Mouse (Mus musculus) MEL-GATA-1-ER (cell line): ENCODE measurements around the gene Il5.
"Not testable (repeated sequence)": the region's sequence is repeated elsewhere in the genome, so short reads cannot be mapped to it uniquely, and the experiment has no call there.

Experiments
- DNase-seq: peaks from one replicate; pipeline ENCODE4 v3.0.0-alpha.2; 2012; ENCODE audit warnings: low read depth; ENCODE audit errors: extremely low read depth

Il5 gene

DNA sequence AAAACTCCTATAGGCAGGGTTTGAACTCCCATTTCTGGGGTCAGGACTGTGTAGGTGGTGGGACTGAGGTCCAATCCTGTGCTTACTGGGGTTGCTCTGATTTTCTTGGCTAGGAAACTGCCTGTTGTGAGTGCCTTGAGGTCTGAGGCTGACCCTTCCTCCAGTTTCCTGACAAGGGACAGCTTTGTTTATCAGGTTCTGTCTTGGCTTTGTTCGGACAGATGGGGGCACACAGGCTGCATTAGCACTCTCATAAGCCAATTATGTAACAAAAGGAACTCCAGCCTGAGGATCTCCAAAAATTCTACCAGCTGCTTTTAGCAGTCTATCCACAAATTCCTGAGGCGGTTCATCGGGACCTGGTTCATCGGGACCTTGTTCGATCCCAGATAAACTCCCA lies 21.8 kb downstream of the Il5 start:
- DNase-seq = no peak

DNA sequence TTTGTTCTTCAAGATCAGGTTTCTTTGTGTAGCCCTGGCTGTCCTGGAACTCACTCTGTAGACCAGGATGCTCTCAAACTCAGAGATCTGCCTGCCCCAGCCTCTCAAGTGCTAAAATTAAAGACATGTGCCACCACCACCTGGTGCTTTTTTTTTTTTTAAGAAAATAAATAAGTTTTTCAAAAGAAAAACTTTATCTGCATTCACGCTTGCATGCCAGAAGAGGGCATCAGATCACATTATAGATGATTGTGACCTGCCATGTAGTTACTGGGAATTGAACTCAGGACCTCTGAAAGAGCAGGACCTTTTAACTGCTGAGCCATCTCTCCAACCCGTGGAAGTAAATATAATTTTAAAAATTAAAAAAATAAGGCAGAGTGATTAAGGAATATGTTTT lies 24.7 kb downstream of the Il5 start:
- no peak for DNase-seq

DNA sequence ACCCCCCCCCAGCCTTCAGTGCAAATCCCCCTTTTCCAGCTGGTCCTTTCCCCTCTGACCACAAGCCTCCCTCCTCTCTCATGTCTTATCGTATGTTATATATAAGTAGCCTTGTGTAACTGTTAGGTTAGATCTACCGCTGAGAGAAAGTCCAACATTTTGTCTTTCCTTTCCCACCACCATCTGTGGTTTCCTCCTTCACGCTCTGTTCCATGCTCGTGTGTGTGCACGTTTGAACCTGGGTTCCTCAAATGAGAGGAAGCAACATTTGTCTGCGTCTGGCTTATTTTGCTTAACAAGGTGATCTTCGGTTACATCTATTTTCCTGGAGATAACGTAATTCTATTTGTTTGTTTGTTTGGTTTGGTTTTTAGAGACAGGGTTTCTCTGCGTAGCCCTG lies 27.4 kb downstream of the Il5 start:
- DNase-seq = no peak

DNA sequence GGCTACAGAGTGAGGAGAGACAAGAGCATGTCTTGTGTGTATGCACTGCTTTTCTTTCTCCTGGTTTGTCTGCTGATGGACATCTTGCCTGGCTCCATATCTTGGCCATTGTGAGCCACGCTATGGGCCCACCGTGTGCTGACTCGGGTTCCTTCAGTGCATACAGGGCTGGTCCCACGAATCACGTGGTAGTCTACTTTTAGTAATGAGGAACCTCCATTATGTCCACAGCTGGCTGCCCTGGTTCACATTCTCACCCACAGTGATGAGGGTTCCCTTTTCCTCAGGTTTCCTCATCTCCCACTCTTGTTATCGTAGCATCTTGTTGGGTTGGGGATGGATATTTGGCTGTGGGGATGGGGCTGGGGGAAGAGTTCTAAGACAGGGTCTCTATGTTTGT lies 28.0 kb downstream of the Il5 start:
- no peak for DNase-seq

DNA sequence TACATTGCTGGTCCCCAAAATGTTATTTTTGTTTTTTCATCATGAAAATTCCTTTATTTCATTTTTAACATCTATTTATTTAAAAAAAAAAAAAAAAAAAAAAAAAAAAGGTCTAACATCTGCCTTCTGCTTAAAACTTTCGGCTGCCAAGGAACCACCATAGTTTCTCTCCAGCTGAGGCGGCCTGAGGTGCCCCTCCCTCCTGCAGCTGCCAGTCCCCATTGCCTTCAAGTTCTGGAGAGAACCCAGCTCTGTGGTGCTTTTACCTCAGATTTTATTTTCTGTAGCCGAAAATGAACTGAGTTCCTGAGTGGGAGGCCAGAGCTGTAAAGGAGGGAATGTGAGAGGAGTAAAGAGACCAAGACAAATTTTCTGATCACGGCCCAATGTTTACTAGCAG lies 28.7 kb downstream of the Il5 start:
- no peak for DNase-seq

DNA sequence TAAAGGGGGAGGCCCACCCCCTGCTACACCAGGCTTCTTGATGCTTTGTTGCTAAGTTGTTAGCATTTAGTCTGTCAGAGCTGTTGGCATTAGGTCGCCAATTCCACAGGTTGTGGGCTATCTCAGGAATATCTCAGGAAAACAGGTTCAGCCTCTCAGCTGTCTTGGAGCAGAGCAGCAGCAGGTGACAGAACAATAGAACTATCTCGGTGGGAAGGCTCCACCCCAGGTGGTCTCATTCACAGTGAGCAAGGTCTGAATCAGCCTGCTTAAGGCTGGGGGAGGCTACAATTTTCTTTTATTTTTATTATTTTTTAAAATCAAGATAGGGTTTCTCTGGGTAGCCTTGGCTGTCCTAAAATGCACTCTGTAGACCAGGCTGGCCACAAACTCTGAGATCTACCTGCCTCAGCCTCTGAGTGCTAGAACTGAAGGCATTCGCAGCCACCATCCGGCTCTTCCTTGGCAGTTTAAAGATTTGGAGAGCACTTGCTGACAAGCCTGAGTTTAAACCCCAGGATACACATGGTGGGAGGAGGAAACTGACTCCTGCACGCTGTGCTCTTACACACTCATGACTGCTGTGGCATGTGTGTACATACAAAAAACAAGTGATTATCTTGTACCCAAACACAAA lies 29.2 kb downstream of the Il5 start:
- no peak for DNase-seq

DNA sequence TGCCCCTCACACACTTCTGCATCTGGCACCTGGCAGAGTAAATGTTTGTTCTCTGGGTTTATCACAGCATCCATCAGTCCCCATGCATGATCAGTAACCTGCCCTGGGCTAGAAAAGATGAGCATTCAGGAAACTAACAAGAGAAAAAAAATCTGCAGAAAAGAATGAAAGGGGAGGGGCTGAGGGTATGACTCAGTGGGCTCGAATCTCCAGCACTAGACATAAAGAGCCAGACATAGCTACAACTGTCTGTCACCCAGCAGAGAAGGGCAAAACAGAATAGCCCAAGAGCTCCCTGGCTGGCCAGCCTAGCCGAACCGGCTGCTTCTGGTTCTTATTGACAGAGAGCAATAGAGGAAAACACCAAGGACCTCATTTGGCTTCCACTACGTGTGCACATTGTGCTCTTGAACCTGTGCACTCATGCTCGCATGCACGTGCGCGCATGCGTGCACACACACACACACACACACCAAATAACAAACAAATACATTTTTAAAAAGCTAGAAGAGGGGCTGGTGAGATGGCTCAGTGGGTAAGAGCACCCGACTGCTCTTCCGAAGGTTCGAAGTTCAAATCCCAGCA lies 34.5 kb downstream of the Il5 start:
- DNase-seq = no peak

DNA sequence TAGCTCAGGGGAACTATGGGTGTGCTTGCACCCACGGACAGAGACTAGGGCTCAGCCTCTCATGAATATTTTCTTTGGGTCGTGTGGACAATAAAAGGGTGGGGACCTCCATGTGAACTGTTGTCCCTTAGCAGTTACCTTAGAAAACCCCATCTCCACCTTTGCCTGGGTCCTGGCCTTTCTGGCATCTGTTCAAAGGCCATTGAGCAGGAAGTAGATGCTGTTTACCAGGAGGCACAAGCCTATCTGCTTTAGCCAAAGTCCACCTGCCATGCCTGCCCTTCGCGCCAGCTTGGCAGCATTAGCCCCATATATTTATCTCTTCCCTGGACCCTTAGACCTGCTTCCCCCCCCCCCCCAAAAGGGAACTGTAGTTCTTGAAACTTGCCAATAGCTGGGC lies 37.0 kb downstream of the Il5 start:
- no peak for DNase-seq

DNA sequence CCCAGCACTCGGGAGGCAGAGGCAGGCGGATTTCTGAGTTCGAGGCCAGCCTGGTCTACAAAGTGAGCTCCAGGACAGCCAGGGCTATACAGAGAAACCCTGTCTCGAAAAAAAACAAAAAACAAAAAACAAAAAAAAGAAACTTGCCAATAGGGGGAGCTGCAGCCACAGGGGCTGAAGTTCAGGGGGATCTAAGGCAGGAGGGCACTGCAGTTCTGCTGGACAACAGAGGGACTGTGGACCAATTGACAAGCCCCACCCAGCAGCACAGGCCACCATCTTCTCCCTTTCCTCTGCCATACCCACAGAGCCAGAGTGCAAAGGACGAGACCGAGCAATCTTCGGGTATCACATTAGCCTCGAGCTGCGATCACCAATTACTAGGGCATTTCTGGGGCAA lies 37.4 kb downstream of the Il5 start:
- not testable (repeated sequence) for DNase-seq

DNA sequence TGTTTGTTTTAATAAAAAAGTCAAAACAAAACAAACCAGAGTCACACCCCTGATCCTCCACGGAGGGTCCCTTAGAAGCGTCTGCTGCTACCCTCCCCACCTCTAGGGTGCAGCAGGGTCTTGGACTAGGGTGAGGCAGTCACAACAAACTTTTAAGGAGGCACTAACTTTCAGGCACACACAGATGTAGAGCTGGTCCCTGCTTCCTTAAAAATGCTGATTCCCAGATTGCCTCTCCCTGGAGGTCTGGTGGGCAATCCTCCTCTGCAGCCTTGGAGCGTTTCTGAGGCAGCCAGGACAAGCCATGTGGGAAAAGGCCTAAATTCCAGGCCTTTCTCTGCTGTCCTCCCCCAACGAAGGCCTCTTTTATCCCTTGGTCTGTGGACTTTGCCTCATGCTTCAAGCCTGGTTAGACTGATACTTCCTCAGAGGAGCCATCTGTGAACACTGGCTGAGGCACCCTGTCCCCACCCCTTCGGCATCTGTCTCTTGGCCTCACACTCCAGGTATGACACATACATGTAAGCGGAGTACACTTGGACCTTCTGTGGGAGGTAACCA lies 38.3 kb downstream of the Il5 start:
- DNase-seq = no peak

DNA sequence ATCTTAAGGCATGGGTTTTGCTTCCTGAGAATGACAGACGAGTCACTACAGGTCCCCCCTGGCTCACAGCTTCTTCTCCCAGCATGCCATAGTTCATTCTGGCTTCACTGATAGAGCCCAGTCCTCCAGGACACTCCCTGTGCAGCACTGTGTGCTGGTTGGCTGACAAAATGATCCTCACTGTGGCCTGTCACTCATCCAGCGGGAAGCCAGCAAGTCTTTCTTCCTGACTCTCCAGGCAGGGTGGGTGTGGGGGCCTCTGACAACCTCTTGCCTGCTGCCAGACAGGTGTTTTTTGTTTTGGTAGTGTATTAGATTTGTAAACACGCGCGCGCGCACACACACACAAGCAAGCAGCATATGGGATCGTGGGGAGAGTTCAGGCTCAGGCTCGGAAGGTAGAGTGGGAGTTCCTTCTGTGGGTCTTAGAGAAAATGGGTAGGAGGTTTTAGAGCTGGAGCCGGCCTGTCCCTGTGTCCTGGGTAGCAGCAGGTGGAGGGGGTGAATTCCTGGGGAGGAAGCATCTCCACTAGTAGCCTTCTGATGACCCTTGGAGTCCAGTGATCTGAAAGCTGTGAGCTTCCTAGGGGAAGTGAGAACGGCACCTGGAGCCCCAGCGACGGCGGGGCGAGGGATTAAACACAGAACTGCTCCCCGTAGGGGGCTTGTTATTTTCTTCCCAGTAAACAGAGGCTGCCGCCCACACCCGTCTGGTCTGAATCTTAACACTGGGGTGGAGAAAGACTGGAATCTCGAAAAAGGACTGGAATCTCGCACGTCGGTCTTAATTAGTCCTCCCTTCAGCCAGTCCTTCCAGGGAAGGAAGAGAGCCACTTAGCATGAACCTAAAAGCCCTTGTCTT lies 39.2 kb downstream of the Il5 start:
- no peak for DNase-seq

DNA sequence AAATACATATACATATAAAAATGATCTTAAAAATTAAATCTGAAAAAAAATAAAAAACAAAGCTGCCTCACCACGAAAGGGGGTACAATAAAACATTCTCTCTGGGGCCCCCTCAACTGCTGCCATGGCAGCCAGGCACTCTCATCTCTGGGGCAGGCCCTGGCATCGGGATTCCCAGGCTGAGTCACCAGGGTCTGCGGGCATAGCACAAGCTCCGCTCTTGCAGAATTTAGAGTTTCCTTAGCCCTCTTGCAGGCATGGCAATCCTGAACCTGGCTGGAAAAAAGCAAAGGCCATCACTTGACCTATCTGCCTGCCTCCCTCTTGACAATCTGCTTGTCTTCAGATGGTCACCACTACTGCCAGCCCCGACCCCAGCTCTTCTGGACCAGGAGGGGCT lies 40.7 kb downstream of the Il5 start:
- DNase-seq = no peak

DNA sequence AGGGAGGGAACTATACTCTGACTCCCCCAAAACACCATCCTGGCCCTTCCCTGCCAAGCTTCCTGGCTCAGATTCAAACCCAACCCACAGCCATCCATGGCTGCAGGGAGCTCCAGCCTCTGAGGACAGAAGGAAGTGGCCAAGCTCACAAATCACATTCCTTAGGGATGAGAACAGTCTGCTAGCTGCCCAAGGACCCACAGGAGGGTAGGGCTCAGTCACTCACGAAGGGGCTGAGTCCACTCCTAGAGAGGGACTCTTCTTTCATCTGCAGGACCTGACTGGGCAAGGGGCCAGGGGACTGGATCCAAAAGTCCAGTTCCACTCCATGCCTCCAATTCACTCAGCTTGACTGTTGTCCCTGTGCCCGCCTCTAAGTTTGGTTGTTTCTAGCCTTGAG lies 41.2 kb downstream of the Il5 start:
- no peak for DNase-seq

DNA sequence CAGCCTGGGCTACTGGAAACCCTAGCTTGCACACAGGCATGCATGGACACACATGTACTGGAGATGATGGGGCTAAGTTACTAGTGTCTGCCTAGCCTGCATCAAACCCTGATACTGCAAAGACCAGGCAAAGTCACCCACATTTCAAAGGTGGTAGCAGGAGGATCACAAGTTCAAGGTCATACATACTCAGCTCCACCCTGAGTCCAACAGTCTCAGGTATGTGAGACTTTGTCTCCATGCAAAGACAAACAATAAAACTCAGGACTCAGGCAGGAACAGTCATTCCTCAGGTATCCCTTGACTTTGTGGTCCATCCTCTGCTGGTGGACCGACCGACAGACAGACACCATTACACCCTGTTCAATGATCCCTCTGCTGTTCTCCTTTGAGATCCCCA lies 41.8 kb downstream of the Il5 start:
- DNase-seq = no peak

DNA sequence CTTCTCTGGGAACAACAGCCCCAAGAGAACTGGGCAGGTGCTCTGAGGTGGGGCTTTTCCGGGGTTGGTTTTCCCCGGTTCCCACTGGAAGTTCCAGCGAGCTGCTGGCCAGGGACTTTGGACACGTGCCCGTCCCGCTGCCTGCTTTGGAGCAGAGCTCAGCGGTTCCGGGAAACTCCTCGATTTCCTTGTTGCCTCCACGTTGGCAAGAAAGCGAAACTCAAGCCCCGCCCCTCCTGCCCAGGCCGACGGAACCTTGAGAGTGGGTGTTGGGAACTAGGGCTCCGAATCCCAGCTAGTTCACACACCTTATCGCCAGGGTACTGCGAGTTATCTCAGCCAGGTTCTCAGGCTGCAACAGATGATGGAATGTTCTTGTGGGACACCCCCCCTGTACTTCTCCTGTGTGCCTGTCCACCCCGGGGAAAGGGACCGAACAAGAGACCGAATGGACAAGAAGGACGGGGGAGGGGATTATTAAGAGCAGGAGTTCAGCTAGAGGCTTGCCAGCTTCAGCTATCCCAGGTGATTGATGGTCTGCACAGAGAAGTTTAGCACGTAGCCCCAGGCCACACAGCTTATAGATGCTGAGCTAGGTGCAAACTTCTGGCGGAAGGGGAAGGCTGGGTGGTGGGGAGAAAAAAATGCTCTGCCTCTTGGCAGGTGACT lies 42.4 kb downstream of the Il5 start:
- peak; percentile 22 for DNase-seq

DNA sequence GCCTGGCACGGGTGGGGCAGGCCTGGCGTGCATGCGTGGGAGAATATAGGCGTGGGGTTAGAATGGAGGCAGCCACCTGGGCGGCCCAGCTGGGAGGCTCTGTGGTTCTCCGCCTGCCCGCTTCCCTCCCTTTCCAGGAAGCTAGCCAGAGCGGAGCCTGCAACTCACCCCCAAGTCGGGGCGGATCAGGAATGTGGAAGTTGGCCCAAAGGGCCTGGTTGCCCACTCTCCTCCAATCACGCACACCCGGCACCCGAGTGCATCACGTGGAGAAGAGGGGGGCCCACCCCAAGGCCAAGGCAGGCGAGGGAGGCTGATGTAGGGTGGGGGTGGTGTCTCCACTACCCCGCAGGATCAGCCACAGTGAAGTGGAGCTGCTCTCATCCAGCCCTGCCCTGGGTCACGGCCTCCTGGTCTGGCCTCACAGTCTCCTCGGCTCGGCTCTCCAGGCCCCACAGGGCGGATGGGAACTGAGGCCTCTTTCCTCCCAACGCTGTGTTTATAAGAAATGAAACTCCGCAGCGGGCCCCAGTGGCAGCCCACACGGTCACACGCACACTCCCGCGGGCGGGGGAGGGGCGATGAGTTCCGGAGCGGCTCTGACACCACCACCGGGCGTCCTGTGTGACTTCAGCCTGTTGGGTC lies 43.0 kb downstream of the Il5 start:
- DNase-seq = peak; percentile 46

DNA sequence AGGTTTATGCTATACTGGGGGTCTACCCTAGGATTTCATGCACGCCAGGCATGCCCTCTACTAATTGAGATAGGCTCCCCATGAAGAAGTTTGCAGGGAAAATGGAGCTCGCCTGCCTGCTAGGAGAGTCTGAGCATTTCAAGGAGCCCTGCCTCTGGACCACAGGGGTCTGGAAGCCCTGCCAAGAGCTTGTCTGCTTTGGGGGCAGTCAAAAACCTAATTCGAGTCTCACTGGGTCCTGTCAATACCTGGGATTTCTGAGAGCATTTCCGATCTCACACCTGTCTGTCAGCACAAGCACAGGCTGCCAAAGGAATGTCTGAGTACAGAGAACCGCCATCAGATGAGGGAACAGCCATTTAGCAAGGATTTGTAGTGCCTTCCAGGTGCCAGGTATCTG lies 44.0 kb downstream of the Il5 start:
- no peak for DNase-seq

DNA sequence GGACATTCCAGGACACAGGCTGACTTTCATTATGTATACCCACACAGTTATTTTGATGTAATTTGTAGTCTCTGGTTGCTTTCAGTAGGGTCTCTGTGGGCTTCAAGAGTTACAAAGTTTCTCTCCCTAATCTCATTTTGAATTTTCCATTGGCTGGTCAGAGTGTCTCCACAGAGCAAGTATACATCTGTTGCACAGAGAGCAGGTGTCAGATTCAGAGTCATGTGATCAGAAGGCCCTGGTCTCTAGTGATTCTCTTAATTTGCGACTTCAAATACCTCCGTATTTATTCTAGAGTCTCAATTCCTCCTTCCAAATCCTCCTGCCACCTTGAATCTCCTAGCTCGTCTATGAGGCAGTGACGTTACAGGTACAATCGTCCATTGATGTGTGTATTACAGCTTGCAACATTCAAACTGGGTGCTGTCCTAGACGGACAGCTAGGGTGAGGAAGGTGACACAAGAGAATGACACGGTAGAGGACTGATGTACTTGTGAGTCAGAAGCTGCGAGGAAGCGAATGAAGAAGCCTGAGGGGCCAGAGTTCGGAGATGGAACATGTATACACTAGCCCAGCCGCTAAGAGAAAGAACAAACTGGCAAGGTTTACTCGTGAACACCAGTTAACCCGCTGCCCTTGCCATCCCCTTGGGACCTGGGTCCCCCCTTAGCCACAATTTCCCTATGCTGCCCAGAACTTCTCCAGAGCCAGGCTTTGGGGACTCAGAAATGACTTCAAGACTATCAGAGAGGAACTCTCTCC lies 48.0 kb downstream of the Il5 start:
- DNase-seq = no peak

DNA sequence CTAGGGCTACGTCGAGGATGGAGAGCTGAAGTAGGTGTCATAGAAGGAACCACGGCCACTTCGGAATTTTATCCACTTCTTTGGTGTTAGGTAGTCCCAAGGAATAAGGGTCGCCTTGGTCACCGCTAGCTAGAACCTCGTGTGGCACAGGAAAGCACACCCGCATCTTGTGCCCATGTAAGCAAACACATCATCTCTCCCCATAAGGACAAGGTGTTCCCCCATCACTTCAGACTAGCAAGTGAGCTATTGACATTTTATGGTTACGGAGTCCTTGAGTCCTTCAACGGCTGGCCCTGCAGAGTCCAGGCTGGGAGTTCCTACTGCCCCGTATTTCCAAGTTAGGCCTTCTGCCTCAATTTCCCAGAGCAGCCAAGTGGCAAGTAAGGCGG lies 48.6 kb downstream of the Il5 start:
- no peak for DNase-seq

DNA sequence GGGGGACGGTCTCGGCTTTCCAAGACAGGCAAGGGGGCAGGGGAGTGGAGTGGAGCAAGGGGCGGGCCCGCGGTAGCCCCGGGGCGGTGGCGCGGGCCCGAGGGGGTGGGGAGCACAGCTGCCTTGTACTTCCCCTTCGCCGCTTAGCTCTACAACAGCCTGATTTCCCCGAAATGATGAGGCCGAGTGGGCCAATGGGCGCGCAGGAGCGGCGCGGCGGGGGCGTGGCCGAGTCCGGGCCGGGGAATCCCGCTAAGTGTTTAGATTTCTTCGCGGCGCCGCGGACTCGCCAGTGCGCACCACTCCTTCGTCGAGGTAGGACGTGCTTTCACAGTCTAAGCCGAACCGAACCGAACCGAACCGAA lies 49.1 kb downstream of the Il5 start, which contains the start of gene Irf1:
Gene Irf1 (plus strand): TSS at position 255 of the 365 bp plus-strand sequence.
- DNase-seq = peak; percentile 81
